Mouse (Mus musculus): ENCODE results near the gene Celf2.

DNA sequence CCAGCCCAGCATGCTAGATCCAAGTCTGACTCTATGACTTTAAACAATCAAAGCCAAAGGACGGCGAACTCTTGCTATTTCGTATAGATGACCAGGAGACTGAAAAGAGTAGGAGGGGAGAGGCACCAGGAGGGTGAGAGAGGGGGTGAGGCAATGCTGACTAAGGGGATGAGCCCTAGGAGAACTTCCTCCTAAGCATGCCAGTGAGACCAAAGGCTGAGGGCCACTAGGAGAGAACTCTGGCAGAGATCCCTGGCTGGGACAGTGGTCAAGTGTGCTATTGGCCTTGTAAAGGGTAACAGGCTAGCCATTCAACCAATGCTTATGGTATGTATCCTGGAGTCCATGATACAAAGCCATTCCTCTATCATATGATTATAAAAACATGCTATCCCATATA is 778.5 kb downstream of the Celf2 start:
- TF ChIP-seq CTCF (IDR thresholded peaks at IDR 0.05; ENCODE audit: control insufficient read depth, insufficient read depth, insufficient replicate concordance, low read depth, low read length): no peak
- no peak for TF ChIP-seq POLR2A (IDR thresholded peaks at IDR 0.05; ENCODE audit: control insufficient read depth, low read depth, low read length)
